In genomic region chr6:116896132-116896630, GRCm38 (mm10) we compare ENCODE assay signal across 25 mouse cellular contexts.
DNase-seq lines count a peak whose midpoint lies in the region; ATAC-seq and TF ChIP-seq lines count a peak whose summit lies in the region.
"Had no signal": no experiment of that assay in that cellular context is flagged by ENCODE, and none has a peak within 500 bp of the region (broad histone marks: within the 10 kb centered on the region; RNA-seq: fewer than 3 reads in every experiment).

No protein-coding gene starts in this region.

- no peak for TF ChIP-seq POLR2A in liver, adult 2 months (IDR thresholded peaks at IDR 0.05; ENCODE audit: extremely low read depth, insufficient read depth, low read length)

- H3K27ac ChIP-seq in embryonic facial prominence, embryonic 13.5 days = peak overlapping the region; percentile 55; the same call in 1 of the 2 replicates
- no peak overlapping the region for H3K27ac ChIP-seq in embryonic facial prominence, embryonic 10.5 days (replicated peaks)
- no peak overlapping the region for H3K27ac ChIP-seq in liver, adult 2 months (replicated peaks; ENCODE audit: insufficient read depth, low read depth, low read length)
- no peak overlapping the region for H3K27ac ChIP-seq in liver, embryonic 12.5 days
- H3K27ac ChIP-seq: embryonic facial prominence, embryonic 12.5 days; forebrain, embryonic 10.5 days; forebrain, embryonic 13.5 days; heart, embryonic 13.5 days; hindbrain, embryonic 14.5 days; hindbrain, postnatal 0 days had no signal

- no peaks in the 10 kb centered on the region for H3K27me3 ChIP-seq in embryonic facial prominence, embryonic 13.5 days
- no peaks in the 10 kb centered on the region for H3K27me3 ChIP-seq in embryonic facial prominence, embryonic 10.5 days (replicated peaks; ENCODE audit: low read depth, poor library complexity, severe bottlenecking)
- no peaks in the 10 kb centered on the region for H3K27me3 ChIP-seq in liver, adult 2 months (ENCODE audit: control insufficient read depth, insufficient read depth, low read length)
- H3K27me3 ChIP-seq in liver, embryonic 12.5 days (replicated peaks) = no peaks in the 10 kb centered on the region
- H3K27me3 ChIP-seq: embryonic facial prominence, embryonic 12.5 days; forebrain, embryonic 13.5 days; heart, embryonic 13.5 days had no signal

- H3K36me3 ChIP-seq in embryonic facial prominence, embryonic 13.5 days = no peaks in the 10 kb centered on the region
- no peaks in the 10 kb centered on the region for H3K36me3 ChIP-seq in embryonic facial prominence, embryonic 10.5 days (replicated peaks)
- H3K36me3 ChIP-seq in liver, adult 2 months (ENCODE audit: control insufficient read depth, insufficient read depth, low read length) = no peaks in the 10 kb centered on the region
- H3K36me3 ChIP-seq in liver, embryonic 12.5 days = no peaks in the 10 kb centered on the region
- H3K36me3 ChIP-seq: embryonic facial prominence, embryonic 12.5 days; forebrain, embryonic 10.5 days; heart, embryonic 13.5 days had no signal

- no peak overlapping the region for H3K4me2 ChIP-seq in embryonic facial prominence, embryonic 13.5 days
- no peak overlapping the region for H3K4me2 ChIP-seq in liver, embryonic 12.5 days
- H3K4me2 ChIP-seq: embryonic facial prominence, embryonic 12.5 days; forebrain, embryonic 13.5 days; heart, embryonic 13.5 days; hindbrain, embryonic 14.5 days had no signal

- no peak overlapping the region for H3K9ac ChIP-seq in embryonic facial prominence, embryonic 13.5 days
- no peak overlapping the region for H3K9ac ChIP-seq in liver, adult 2 months (ENCODE audit: low read depth, low read length)
- no peak overlapping the region for H3K9ac ChIP-seq in liver, embryonic 12.5 days
- H3K9ac ChIP-seq: embryonic facial prominence, embryonic 12.5 days; forebrain, embryonic 13.5 days; heart, embryonic 13.5 days; hindbrain, embryonic 14.5 days had no signal

- 80% methylated on average over 4 of the region's 4 CpGs for WGBS in embryonic facial prominence, embryonic 13.5 days
- WGBS in embryonic facial prominence, embryonic 10.5 days = 90% methylated on average over 4 of the region's 4 CpGs
- WGBS in liver, adult 2 months = 14% methylated on average over 4 of the region's 4 CpGs
- WGBS in liver, embryonic 12.5 days (ENCODE audit: insufficient replicate concordance) = 68% methylated on average over 4 of the region's 4 CpGs

- ATAC-seq in embryonic facial prominence, embryonic 13.5 days (ENCODE audit: insufficient number of reproducible peaks, insufficient read depth, low FRiP score, low TSS enrichment, low read depth) = no peak
- no peak for ATAC-seq in liver, embryonic 12.5 days
- ATAC-seq: activated CD4-positive, CD25-positive, alpha-beta regulatory T cell, adult 4 months; forebrain, embryonic 16.5 days; hindbrain, postnatal 0 days; inflammation-experienced regulatory T-cells, adult 6 months had no signal

- DNase-seq in embryonic facial prominence, embryonic 10.5 days (ENCODE audit: low spot score) = no peak
- DNase-seq in liver, adult 2 months (ENCODE audit: extremely low read depth, low read depth, low spot score) = peak; percentile 91
- DNase-seq in testis, postnatal 14 days (ENCODE audit: low spot score) = peak; percentile 5
- no peak for DNase-seq in testis, postnatal 10 days (ENCODE audit: low spot score)
- DNase-seq: adrenal gland, adult 8-10 months; adrenal gland, postnatal 25 days; cerebellum, adult 11-12 months; cerebellum, adult 8-10 months; cerebellum, postnatal 10 days; cerebellum, postnatal 36 days; gastrocnemius, postnatal 14 days; heart, adult 18-20 months; heart, postnatal 14 days; heart, postnatal 4 days had no signal

- no peaks in the 10 kb centered on the region for H3K9me3 ChIP-seq in embryonic facial prominence, embryonic 13.5 days
- H3K9me3 ChIP-seq in embryonic facial prominence, embryonic 10.5 days = no peaks in the 10 kb centered on the region
- 0 out of 2 replicates have a peak, but pooled peaks cover 4% of the 10 kb centered on the region for H3K9me3 ChIP-seq in liver, embryonic 12.5 days (replicated peaks)
- H3K9me3 ChIP-seq: embryonic facial prominence, embryonic 12.5 days; forebrain, embryonic 10.5 days; forebrain, embryonic 13.5 days; heart, embryonic 13.5 days had no signal

- TF ChIP-seq CTCF in liver, adult 2 months (IDR thresholded peaks at IDR 0.05; ENCODE audit: low read depth, low read length) = no peak

- peaks cover 34% of the 10 kb centered on the region for H3K4me1 ChIP-seq in embryonic facial prominence, embryonic 13.5 days
- peaks cover 9% of the 10 kb centered on the region for H3K4me1 ChIP-seq in embryonic facial prominence, embryonic 10.5 days
- peaks cover 16% of the 10 kb centered on the region for H3K4me1 ChIP-seq in liver, adult 2 months (ENCODE audit: control insufficient read depth, insufficient read depth, low read length)
- no peaks in the 10 kb centered on the region for H3K4me1 ChIP-seq in liver, embryonic 12.5 days
- H3K4me1 ChIP-seq: forebrain, embryonic 10.5 days had no signal

- H3K79me2 ChIP-seq in liver, adult 2 months (ENCODE audit: control insufficient read depth, insufficient read depth, low read length) = no peaks in the 10 kb centered on the region

- H3K4me3 ChIP-seq in embryonic facial prominence, embryonic 13.5 days = no peak overlapping the region
- no peak overlapping the region for H3K4me3 ChIP-seq in embryonic facial prominence, embryonic 10.5 days
- H3K4me3 ChIP-seq in liver, adult 2 months (ENCODE audit: insufficient read depth, low read depth, low read length) = no peak overlapping the region
- no peak overlapping the region for H3K4me3 ChIP-seq in liver, embryonic 12.5 days
- H3K4me3 ChIP-seq: embryonic facial prominence, embryonic 12.5 days; forebrain, embryonic 10.5 days; forebrain, embryonic 13.5 days; heart, embryonic 13.5 days had no signal

Comparison
In these comparisons a context has a peak if more than half of its experiments do, and no peak if none do; other contexts are left out.
1. DNase-seq: peak in liver, adult 2 months (single experiment) and testis, postnatal 14 days (single experiment); none in embryonic facial prominence, embryonic 10.5 days (single experiment) and testis, postnatal 10 days (single experiment).